Mouse (Mus musculus) testis, adult 2 months (tissue): Measurements from ENCODE around the gene Htr7.

ENCODE experiments used
- CTCF ChIP-seq: fragments of 200-500 bp; IDR thresholded peaks from 2 replicates; pipeline ENCODE4 v1.5.1; 2012; ENCODE audit warnings: low read depth, mild to moderate bottlenecking, inconsistent platforms, low read length, moderate library complexity; ENCODE audit not compliant: control insufficient read depth, insufficient read depth, insufficient replicate concordance
- POLR2A ChIP-seq: fragments of 200-500 bp; IDR thresholded peaks from 2 replicates; pipeline ENCODE4 v1.6.1; 2012; ENCODE audit warnings: low read depth, mild to moderate bottlenecking, inconsistent platforms, low read length, moderate library complexity; ENCODE audit not compliant: control insufficient read depth

- TF ChIP-seq CTCF = no peak
- TF ChIP-seq POLR2A = no peak
Measured at GRCm38 (mm10) chr19:35949888-35950287, 107.4 kb downstream of the Htr7 start.
